Mouse (Mus musculus): Measurements from ENCODE around the gene Unc5c.

GRCm38 (mm10) chr3:141872337-141873042 lies 407.5 kb downstream of the Unc5c start:
- TF ChIP-seq CTCF (IDR thresholded peaks at IDR 0.05; ENCODE audit: insufficient read depth, low read length) (no peak), POLR2A (IDR thresholded peaks at IDR 0.05; ENCODE audit: borderline replicate concordance, extremely low read depth, low read depth, low read length) (no peak)

Measured in lung, adult 2 months (tissue).